Mouse (Mus musculus): ENCODE measurements at regions not wholly inside any gene's neighbourhood (a gene's known extent, or its start where the extent isn't known, plus 50 kb on each side); places are given as distances from the start of the nearest gene placed in this dataset.

DNA sequence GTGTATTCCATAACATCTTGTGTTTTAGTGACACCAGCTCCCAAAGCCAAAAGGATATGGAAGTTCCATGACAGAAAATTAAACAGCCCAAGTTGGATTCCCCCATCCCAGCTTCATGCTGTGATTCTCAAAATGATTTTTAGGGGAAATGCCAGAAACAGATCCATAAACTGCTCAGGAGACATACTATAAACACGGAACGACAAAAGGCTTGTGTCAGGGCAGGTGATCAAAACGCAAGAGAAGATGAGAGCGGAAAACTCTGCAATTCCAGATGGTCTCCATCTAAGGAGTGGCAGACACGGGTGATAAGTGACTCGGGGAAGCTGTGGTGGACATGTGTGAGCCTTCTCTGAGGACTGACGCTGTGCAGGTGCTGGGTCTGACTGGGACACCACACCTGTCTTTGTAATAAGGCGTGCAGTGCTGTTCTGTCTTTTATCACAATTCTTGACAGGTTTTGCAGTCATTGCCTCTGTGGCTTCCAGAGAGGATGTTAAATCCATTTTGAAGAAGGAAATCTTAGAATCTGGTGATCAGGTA is 56.4 kb upstream of the Lyplal1 start:
- H3K27me3 ChIP-seq (replicated peaks; ENCODE audit: control insufficient read depth, insufficient read depth, low read length), result no peaks in the 10 kb centered on the region
- 91% methylated on average over 8 of the region's 8 CpGs for WGBS
- no peak overlapping the region for H3K9ac ChIP-seq (replicated peaks; ENCODE audit: low read depth, low read length)
- no peaks in the 10 kb centered on the region for H3K9me3 ChIP-seq (ENCODE audit: control insufficient read depth, low read length)
- no peak for ATAC-seq
- H3K4me1 ChIP-seq (replicated peaks; ENCODE audit: control insufficient read depth, insufficient read depth, low read length), result no peaks in the 10 kb centered on the region
- H3K36me3 ChIP-seq (ENCODE audit: control insufficient read depth, insufficient read depth), result no peaks in the 10 kb centered on the region
- no peak overlapping the region for H3K4me3 ChIP-seq (replicated peaks; ENCODE audit: low read length)
- no peak overlapping the region for H3K4me2 ChIP-seq (ENCODE audit: low read length)
- no peak overlapping the region for H3K27ac ChIP-seq (ENCODE audit: low read length)

DNA sequence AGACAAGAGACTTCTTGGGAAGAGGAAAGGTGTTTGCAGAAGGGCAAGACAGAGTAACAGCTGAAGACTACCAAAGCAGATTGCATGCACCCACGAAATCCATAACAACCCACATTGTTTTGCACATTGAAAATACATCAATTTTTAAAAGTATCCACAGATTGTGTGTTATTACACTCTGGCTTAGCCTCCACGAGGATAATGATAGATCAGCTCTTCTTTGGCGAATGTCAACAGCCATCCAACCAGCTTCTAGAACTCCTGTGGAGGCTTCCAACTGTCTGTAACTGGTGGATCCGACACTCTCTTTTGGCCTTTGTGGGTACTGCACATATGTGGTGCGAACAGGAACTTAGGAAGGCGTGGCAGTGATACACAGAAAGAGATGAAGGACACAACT is 54.6 kb upstream of the Lyplal1 start:
- Histone ChIP-seq H3K27ac (ENCODE audit: low read length) (no peak overlapping the region), H3K4me1 (replicated peaks; ENCODE audit: control insufficient read depth, insufficient read depth, low read length) (no peaks in the 10 kb centered on the region), H3K4me2 (ENCODE audit: low read length) (no peak overlapping the region), H3K9ac (replicated peaks; ENCODE audit: low read depth, low read length) (no peak overlapping the region), H3K4me3 (replicated peaks; ENCODE audit: low read length) (no peak overlapping the region), H3K36me3 (ENCODE audit: control insufficient read depth, insufficient read depth) (no peaks in the 10 kb centered on the region), H3K9me3 (ENCODE audit: control insufficient read depth, low read length) (no peaks in the 10 kb centered on the region), H3K27me3 (replicated peaks; ENCODE audit: control insufficient read depth, insufficient read depth, low read length) (no peaks in the 10 kb centered on the region)
- no peak for ATAC-seq
- 90% methylated on average over 6 of the region's 6 CpGs for WGBS
